Mouse (Mus musculus) regulatory T cell (primary cell): ENCODE data around the gene Olfr16.

Source experiments
- in situ Hi-C: fragments of 300-600 bp; cut with MboI, MseI; formaldehyde crosslinking; loops from one replicate; pipeline ENCODE4 v1.15.1; 2025; ENCODE audit warnings: high pct_unique_total_duplicates

The Olfr16 gene

DNA sequence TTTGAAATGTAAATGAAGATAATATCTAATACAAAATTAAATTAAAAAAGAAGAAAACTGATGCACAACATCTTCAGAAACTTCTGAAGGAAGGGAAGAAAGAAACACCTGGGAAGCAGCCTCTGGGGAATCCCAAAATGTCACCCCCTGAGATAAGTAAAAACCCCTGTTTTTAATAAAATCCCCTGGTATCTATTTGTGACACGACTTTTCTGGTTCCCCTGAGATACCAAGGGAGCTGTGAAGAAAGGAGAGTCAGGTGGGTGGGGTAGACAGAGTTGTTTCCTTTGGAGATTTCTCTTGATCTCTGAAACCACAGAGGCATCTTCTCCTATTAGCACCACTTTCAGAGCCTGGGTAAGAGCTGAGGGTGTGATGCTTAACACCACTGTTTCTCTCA is at the start of gene Olfr16:
Gene Olfr16, plus strand, starts transcription at position 250 of the 400 bp plus-strand sequence.
- in situ Hi-C loops, result loop anchor here (10.0 kb wide), 1 partner anchor 755 kb away; no protein-coding TSS in a partner anchor

- in situ Hi-C loops, result no loop called here
Observed at GRCm38 (mm10) chr1:172903313-172903712, 46.9 kb upstream of the Olfr16 start.

- in situ Hi-C loops, result no loop called here
Observed at GRCm38 (mm10) chr1:172917115-172917514, 33.1 kb upstream of the Olfr16 start.

- in situ Hi-C loops, result no loop called here
Observed at GRCm38 (mm10) chr1:172918450-172918849, 31.8 kb upstream of the Olfr16 start.

- in situ Hi-C loops, result no loop called here
Observed at GRCm38 (mm10) chr1:172932197-172932596, 18.0 kb upstream of the Olfr16 start.

GRCm38 (mm10) chr1:172951171-172951720 is 1.0 kb downstream of the Olfr16 start:
- in situ Hi-C loops, result loop anchor here (10.0 kb wide), 1 partner anchor 754 kb away; no protein-coding TSS in a partner anchor

GRCm38 (mm10) chr1:172955376-172955775 is 5.2 kb downstream of the Olfr16 start:
- in situ Hi-C loops, result loop anchor here (10.0 kb wide), 1 partner anchor 749 kb away; no protein-coding TSS in a partner anchor

DNA sequence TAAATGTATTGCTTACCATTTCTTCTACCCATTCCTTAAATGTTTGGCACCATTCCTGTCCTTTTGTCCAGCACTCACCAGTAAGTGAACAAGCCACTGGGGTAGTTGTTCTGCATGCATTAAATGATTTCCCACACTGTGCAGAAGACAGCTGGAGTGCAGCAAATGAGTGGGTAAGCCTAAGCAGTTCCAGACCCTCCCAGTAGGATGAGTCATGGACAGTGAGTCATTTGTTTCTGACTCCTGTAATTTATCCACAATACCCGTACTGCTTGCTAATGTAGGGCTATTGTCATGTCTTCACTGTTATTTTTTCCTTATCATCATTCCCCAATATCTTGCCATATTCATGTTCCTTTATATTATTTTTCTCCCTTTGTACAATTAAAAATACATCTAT is 10.2 kb downstream of the Olfr16 start:
- in situ Hi-C loops, result no loop called here

DNA sequence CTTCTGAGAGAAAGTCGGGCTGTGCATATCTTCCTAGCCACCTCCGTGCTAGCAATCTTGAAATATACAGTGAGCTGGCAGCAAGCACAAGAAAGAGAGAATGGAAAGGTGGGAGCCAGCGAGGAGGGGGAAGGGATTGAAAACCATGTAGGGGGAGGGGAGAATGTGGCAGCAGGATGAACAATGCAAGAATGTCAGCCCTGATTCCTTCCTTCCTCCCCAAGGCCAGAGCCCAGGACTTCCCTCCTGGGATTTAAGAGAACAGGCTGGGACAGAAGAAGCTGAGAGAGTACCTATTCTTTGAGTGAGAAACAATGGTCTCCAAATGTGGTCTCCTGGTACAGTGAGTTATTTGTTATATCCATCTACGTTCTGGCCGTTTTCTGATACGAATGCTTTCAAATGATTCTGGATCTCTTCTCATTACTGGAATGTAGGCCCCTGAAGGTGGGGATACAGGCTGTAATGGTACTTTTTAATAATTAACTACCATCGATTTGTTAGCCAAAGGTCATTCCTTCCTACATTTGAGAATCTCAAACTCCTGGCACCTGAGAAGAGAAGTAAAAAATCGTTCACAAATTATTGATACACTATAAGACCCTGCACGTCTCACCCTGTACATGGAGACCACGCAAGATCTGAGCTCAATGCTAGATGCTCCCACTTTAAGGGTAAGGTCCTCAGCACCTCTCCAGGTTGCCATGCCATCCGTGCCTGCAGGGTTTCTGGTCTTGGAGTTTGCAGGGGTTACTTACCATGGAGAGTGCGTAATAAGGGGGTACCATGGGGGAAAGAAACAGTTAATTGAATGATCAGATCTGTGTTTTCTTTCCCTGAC is 39.8 kb downstream of the Olfr16 start:
- in situ Hi-C loops, result no loop called here

DNA sequence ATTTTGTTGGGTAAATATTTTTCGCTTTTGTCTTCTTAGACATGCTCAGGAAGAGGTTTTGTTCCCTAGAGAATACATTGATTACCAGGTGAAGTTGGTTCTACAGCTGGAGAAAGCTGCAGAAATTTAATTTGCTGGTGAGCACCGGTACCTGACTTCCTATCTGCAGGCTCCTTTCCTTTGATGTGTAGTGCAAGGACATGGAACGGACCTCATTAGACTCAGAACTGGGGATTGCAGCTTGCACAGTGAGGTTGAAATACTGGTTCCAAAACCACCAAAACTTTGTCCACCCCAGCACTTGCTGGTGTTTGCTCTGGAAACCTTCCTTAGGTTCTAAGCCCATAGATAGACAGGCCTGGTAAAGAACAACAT is 40.4 kb downstream of the Olfr16 start:
- in situ Hi-C loops, result no loop called here
